Mouse (Mus musculus): ENCODE measurements around the gene Tex29. TPM values are rescaled to one million over a fixed set of nuclear protein-coding genes. Genes with fewer than 3 reads are reported as not detected.

Tex29 gene
- total RNA-seq (2014; fragmentation: Nextera tagmentation) (not detected in 2 replicates), total RNA-seq (2017) (not detected in 2 replicates)

GRCm38 (mm10) chr8:11840174-11840573 is at the start of gene Tex29:
TSS of gene Tex29 (plus strand) at chr8:11840474.
- ATAC-seq (replicated peaks; ENCODE audit: poor library complexity, severe bottlenecking) = no peak

GRCm38 (mm10) chr8:11794956-11795355 is 45.3 kb upstream of the Tex29 start:
- no peak for ATAC-seq (replicated peaks; ENCODE audit: poor library complexity, severe bottlenecking)

GRCm38 (mm10) chr8:11797128-11797527 is 43.1 kb upstream of the Tex29 start:
- ATAC-seq (replicated peaks; ENCODE audit: poor library complexity, severe bottlenecking) = no peak

- ATAC-seq (replicated peaks; ENCODE audit: poor library complexity, severe bottlenecking) = no peak
Observed at GRCm38 (mm10) chr8:11797729-11798479, 42.4 kb upstream of the Tex29 start.

GRCm38 (mm10) chr8:11798480-11798867 is 41.8 kb upstream of the Tex29 start:
- ATAC-seq (replicated peaks; ENCODE audit: poor library complexity, severe bottlenecking) = no peak

GRCm38 (mm10) chr8:11799098-11799497 is 41.2 kb upstream of the Tex29 start:
- no peak for ATAC-seq (replicated peaks; ENCODE audit: poor library complexity, severe bottlenecking)

GRCm38 (mm10) chr8:11800481-11800880 is 39.8 kb upstream of the Tex29 start:
- ATAC-seq (replicated peaks; ENCODE audit: poor library complexity, severe bottlenecking) = no peak

- ATAC-seq (replicated peaks; ENCODE audit: poor library complexity, severe bottlenecking) = no peak
Observed at GRCm38 (mm10) chr8:11801571-11801970, 38.7 kb upstream of the Tex29 start.

- ATAC-seq (replicated peaks; ENCODE audit: poor library complexity, severe bottlenecking) = no peak
Observed at GRCm38 (mm10) chr8:11804914-11805313, 35.4 kb upstream of the Tex29 start.

- ATAC-seq (replicated peaks; ENCODE audit: poor library complexity, severe bottlenecking) = no peak
Observed at GRCm38 (mm10) chr8:11806252-11806651, 34.0 kb upstream of the Tex29 start.

GRCm38 (mm10) chr8:11807361-11807760 is 32.9 kb upstream of the Tex29 start:
- no peak for ATAC-seq (replicated peaks; ENCODE audit: poor library complexity, severe bottlenecking)

GRCm38 (mm10) chr8:11808047-11808446 is 32.2 kb upstream of the Tex29 start:
- peak; percentile 78 for ATAC-seq (replicated peaks; ENCODE audit: poor library complexity, severe bottlenecking)

- ATAC-seq (replicated peaks; ENCODE audit: poor library complexity, severe bottlenecking) = no peak
Observed at GRCm38 (mm10) chr8:11810426-11810825, 29.8 kb upstream of the Tex29 start.

GRCm38 (mm10) chr8:11813801-11814200 is 26.5 kb upstream of the Tex29 start:
- no peak for ATAC-seq (replicated peaks; ENCODE audit: poor library complexity, severe bottlenecking)

- ATAC-seq (replicated peaks; ENCODE audit: poor library complexity, severe bottlenecking) = no peak
Observed at GRCm38 (mm10) chr8:11815206-11815605, 25.1 kb upstream of the Tex29 start.

- ATAC-seq (replicated peaks; ENCODE audit: poor library complexity, severe bottlenecking) = no peak
Observed at GRCm38 (mm10) chr8:11820136-11820535, 20.1 kb upstream of the Tex29 start.

GRCm38 (mm10) chr8:11820568-11820967 is 19.7 kb upstream of the Tex29 start:
- no peak for ATAC-seq (replicated peaks; ENCODE audit: poor library complexity, severe bottlenecking)

GRCm38 (mm10) chr8:11821451-11822206 is 18.6 kb upstream of the Tex29 start:
- peak; percentile 67; the same call in 1 of the 2 replicates for ATAC-seq (replicated peaks; ENCODE audit: poor library complexity, severe bottlenecking)

GRCm38 (mm10) chr8:11822550-11823060 is 17.7 kb upstream of the Tex29 start:
- no peak for ATAC-seq (replicated peaks; ENCODE audit: poor library complexity, severe bottlenecking)

GRCm38 (mm10) chr8:11825756-11826155 is 14.5 kb upstream of the Tex29 start:
- ATAC-seq (replicated peaks; ENCODE audit: poor library complexity, severe bottlenecking) = no peak

- ATAC-seq (replicated peaks; ENCODE audit: poor library complexity, severe bottlenecking) = no peak
Observed at GRCm38 (mm10) chr8:11827312-11827711, 13.0 kb upstream of the Tex29 start.
